ENCODE assay signal across 9 mouse cellular contexts in the genomic region with DNA sequence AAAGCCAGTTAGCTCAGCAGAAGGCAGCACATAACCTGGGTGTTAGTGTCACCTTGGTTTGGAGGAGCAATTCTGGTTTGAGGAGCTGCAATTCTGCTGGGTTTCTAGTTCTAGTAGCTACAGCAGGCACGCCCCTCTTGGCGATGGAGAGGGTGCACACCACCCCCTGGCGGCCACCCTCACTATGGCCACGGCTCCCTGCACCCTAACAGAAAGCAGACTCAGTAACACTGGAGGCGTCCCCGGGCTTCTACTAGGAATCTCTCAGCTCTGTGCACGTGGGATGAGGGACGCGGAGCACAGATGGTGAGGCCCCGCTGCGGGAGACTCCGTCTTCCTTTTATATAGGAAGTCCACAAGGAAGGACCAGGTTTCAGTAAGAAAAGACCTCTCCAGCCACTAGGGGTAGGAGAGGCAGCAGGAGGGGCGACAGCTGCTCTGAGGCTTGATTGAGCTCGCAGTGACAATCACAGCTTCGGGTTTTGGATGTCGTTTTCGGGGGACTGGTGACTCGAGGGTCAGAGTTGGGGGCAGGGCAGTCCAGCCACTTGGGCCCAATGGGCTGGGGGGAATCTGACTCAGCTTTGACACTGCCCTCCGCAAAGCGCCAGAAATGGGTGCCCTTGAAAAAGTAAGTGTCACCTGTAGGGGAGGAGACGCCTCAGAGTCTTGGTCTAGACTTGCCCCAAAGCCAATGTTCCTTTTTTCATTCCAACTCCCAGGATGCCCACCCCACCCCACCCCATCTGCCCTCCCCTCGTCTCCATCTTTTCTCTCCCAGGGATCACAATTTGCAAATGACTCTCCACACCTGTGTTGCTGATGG. TPM values are rescaled to one million over a fixed set of nuclear protein-coding genes. Genes with fewer than 3 reads are reported as not detected.
A peak's percentile ranks its signal among the peaks of the same experiment; 100 is the strongest.
DNase-seq lines count a peak whose midpoint lies in the region; ATAC-seq and TF ChIP-seq lines count a peak whose summit lies in the region.
"Had no signal": no experiment of that assay in that cellular context is flagged by ENCODE, and none has a peak within 500 bp of the region (broad histone marks: within the 10 kb centered on the region; RNA-seq: fewer than 3 reads in every experiment).

No protein-coding gene starts in this region.

- no peaks in the 10 kb centered on the region for H3K36me3 ChIP-seq in CH12.LX (replicated peaks in 1 of 2; ENCODE audit: control insufficient read depth in 1 of 2, insufficient read depth in 1 of 2, low read length in 1 of 2)
- H3K36me3 ChIP-seq in forebrain, embryonic 12.5 days (replicated peaks) = no peaks in the 10 kb centered on the region
- no peaks in the 10 kb centered on the region for H3K36me3 ChIP-seq in heart, postnatal 0 days (replicated peaks; ENCODE audit: control insufficient read depth, insufficient read depth, low read length)
- no peaks in the 10 kb centered on the region for H3K36me3 ChIP-seq in liver, embryonic 15.5 days (replicated peaks)
- no peaks in the 10 kb centered on the region for H3K36me3 ChIP-seq in neural tube, embryonic 12.5 days
- no peaks in the 10 kb centered on the region for H3K36me3 ChIP-seq in stomach, postnatal 0 days (ENCODE audit: control insufficient read depth, insufficient read depth, low read length)

- peak; percentile 77 for TF ChIP-seq RAD21 in CH12.LX (IDR thresholded peaks at IDR 0.05; ENCODE audit: low read depth, low read length)

- no peak overlapping the region for H3K27ac ChIP-seq in CH12.LX (ENCODE audit: insufficient read depth, low read depth)
- H3K27ac ChIP-seq in forebrain, embryonic 12.5 days = no peak overlapping the region
- no peak overlapping the region for H3K27ac ChIP-seq in heart, postnatal 0 days (ENCODE audit: low read depth)
- H3K27ac ChIP-seq in liver, embryonic 15.5 days (replicated peaks) = no peak overlapping the region
- no peak overlapping the region for H3K27ac ChIP-seq in neural tube, embryonic 12.5 days
- H3K27ac ChIP-seq in stomach, postnatal 0 days (replicated peaks) = no peak overlapping the region

- no peak for TF ChIP-seq EP300 in CH12.LX (IDR thresholded peaks at IDR 0.05; ENCODE audit: low read length)
- no peak for TF ChIP-seq EP300 in heart, postnatal 0 days (IDR thresholded peaks at IDR 0.05; ENCODE audit: low read depth)
- TF ChIP-seq EP300 in stomach, postnatal 0 days (optimal IDR thresholded peaks at IDR 0.05) = no peak

- DNase-seq in CH12.LX (ENCODE audit: extremely low read depth) = peak; percentile 57
- peak; percentile 17 for DNase-seq in c-Kit-positive CD71-positive TER-119-negative erythroid progenitor cells, embryonic 14.5 days (ENCODE audit: low read depth)
- DNase-seq in heart, postnatal 0 days (ENCODE audit: low spot score) = peak; percentile 61
- DNase-seq in kidney, postnatal 36 days = peak; percentile 60 to 88
- DNase-seq in stomach, postnatal 0 days (ENCODE audit: low spot score) = peak; percentile 88

- no peak overlapping the region for H3K4me3 ChIP-seq in CH12.LX (replicated peaks in 1 of 3; ENCODE audit: low read depth in 2 of 3, low read length in 2 of 3, poor library complexity in 1 of 3)
- H3K4me3 ChIP-seq in forebrain, embryonic 12.5 days (replicated peaks) = peak overlapping the region; percentile 10; the same call in 1 of the 2 replicates
- 0 out of 2 replicates have a peak overlapping the region, but pooled peaks have one; percentile 19 for H3K4me3 ChIP-seq in heart, postnatal 0 days (ENCODE audit: low read depth, low read length)
- H3K4me3 ChIP-seq in liver, embryonic 15.5 days (replicated peaks) = no peak overlapping the region
- no peak overlapping the region for H3K4me3 ChIP-seq in neural tube, embryonic 12.5 days
- H3K4me3 ChIP-seq in stomach, postnatal 0 days (ENCODE audit: low read depth, low read length) = peak overlapping the region; percentile 13; the same call in 1 of the 2 replicates

- no peaks in the 10 kb centered on the region for H3K9me3 ChIP-seq in CH12.LX (replicated peaks; ENCODE audit: low read length)
- H3K9me3 ChIP-seq in forebrain, embryonic 12.5 days = no peaks in the 10 kb centered on the region
- H3K9me3 ChIP-seq in heart, postnatal 0 days (replicated peaks; ENCODE audit: control insufficient read depth, low read length) = no peaks in the 10 kb centered on the region
- no peaks in the 10 kb centered on the region for H3K9me3 ChIP-seq in liver, embryonic 15.5 days (replicated peaks)
- H3K9me3 ChIP-seq in neural tube, embryonic 12.5 days = no peaks in the 10 kb centered on the region
- no peaks in the 10 kb centered on the region for H3K9me3 ChIP-seq in stomach, postnatal 0 days (ENCODE audit: control insufficient read depth, low read length)

- H3K79me2 ChIP-seq in CH12.LX (replicated peaks; ENCODE audit: control insufficient read depth, extremely low read depth, insufficient read depth, poor library complexity, severe bottlenecking) = no peaks in the 10 kb centered on the region

- dilution Hi-C loops in CH12.LX (cut with MboI; ENCODE audit: extremely low pct_ligation_motif_present, extremely low pct_unique_long_range_greater_than_20kb, low sequenced_read_pairs) = no loop called here

- in situ Hi-C loops in CH12.LX (cut with MboI; ENCODE audit: low pct_ligation_motif_present, low pct_unique_long_range_greater_than_20kb, low sequenced_read_pairs) = no loop called here

- TF ChIP-seq POLR2A in CH12.LX (IDR thresholded peaks at IDR 0.05; ENCODE audit: low read depth, low read length) = no peak

- peaks cover 0 to 5% of the 10 kb centered on the region in 2 experiments; a peak in 3 of 4 replicates for H3K4me1 ChIP-seq in CH12.LX (ENCODE audit: control insufficient read depth in 1 of 2, insufficient read depth in 2 of 2)
- peaks cover 4% of the 10 kb centered on the region; the same call in 1 of the 2 replicates for H3K4me1 ChIP-seq in forebrain, embryonic 12.5 days
- H3K4me1 ChIP-seq in heart, postnatal 0 days (ENCODE audit: control insufficient read depth, insufficient read depth) = no peaks in the 10 kb centered on the region
- 0 out of 2 replicates have a peak, but pooled peaks cover 5% of the 10 kb centered on the region for H3K4me1 ChIP-seq in liver, embryonic 15.5 days (replicated peaks)
- 0 out of 2 replicates have a peak, but pooled peaks cover 4% of the 10 kb centered on the region for H3K4me1 ChIP-seq in neural tube, embryonic 12.5 days
- no peaks in the 10 kb centered on the region for H3K4me1 ChIP-seq in stomach, postnatal 0 days (replicated peaks; ENCODE audit: control insufficient read depth, insufficient read depth)

- H3K27me3 ChIP-seq in CH12.LX (replicated peaks) = peaks cover 84% of the 10 kb centered on the region
- H3K27me3 ChIP-seq in forebrain, embryonic 12.5 days = no peaks in the 10 kb centered on the region
- 0 out of 2 replicates have a peak, but pooled peaks cover 12% of the 10 kb centered on the region for H3K27me3 ChIP-seq in heart, postnatal 0 days (ENCODE audit: control insufficient read depth, insufficient read depth, low read length)
- no peaks in the 10 kb centered on the region for H3K27me3 ChIP-seq in liver, embryonic 15.5 days
- no peaks in the 10 kb centered on the region for H3K27me3 ChIP-seq in neural tube, embryonic 12.5 days (replicated peaks)
- no peaks in the 10 kb centered on the region for H3K27me3 ChIP-seq in stomach, postnatal 0 days (ENCODE audit: control insufficient read depth, insufficient read depth, low read length)

- WGBS in forebrain, embryonic 12.5 days = 17% methylated on average over 22 of the region's 22 CpGs
- 15% methylated on average over 22 of the region's 22 CpGs for WGBS in heart, postnatal 0 days
- 11% methylated on average over 22 of the region's 22 CpGs for WGBS in liver, embryonic 15.5 days (ENCODE audit: insufficient replicate concordance)
- WGBS in neural tube, embryonic 12.5 days = 19% methylated on average over 22 of the region's 22 CpGs
- WGBS in stomach, postnatal 0 days = 16% methylated on average over 22 of the region's 22 CpGs

- ATAC-seq in forebrain, embryonic 12.5 days (ENCODE audit: low FRiP score) = peak; percentile 88
- peak; percentile 86 for ATAC-seq in heart, postnatal 0 days (ENCODE audit: insufficient read depth, low read depth)
- ATAC-seq in liver, embryonic 15.5 days (ENCODE audit: insufficient read depth) = no peak
- ATAC-seq in neural tube, embryonic 12.5 days (ENCODE audit: low FRiP score, low read depth) = peak; percentile 85
- peak; percentile 88 for ATAC-seq in stomach, postnatal 0 days (ENCODE audit: low FRiP score, low TSS enrichment)

- peak; percentile 26 to 88; a peak in 3 of 4 replicates for TF ChIP-seq CTCF in CH12.LX (conservative IDR thresholded peaks at IDR 0.05 in 1 of 2, IDR thresholded peaks at IDR 0.05 in 1 of 2; ENCODE audit: low read depth in 2 of 2, low read length in 2 of 2)
- TF ChIP-seq CTCF in heart, postnatal 0 days (IDR thresholded peaks at IDR 0.05; ENCODE audit: low read depth) = peak; percentile 82
- TF ChIP-seq CTCF in stomach, postnatal 0 days (IDR thresholded peaks at IDR 0.05; ENCODE audit: low read depth) = peak; percentile 90

- peak overlapping the region; percentile 82 for H3K4me2 ChIP-seq in CH12.LX (ENCODE audit: insufficient read depth, low read depth, poor library complexity, severe bottlenecking)
- peak overlapping the region; percentile 47 for H3K4me2 ChIP-seq in forebrain, embryonic 12.5 days
- peak overlapping the region; percentile 56 for H3K4me2 ChIP-seq in heart, postnatal 0 days (ENCODE audit: low read depth, low read length)
- H3K4me2 ChIP-seq in liver, embryonic 15.5 days = peak overlapping the region; percentile 36; the same call in 1 of the 2 replicates
- H3K4me2 ChIP-seq in neural tube, embryonic 12.5 days (replicated peaks) = peak overlapping the region; percentile 50
- peak overlapping the region; percentile 42 for H3K4me2 ChIP-seq in stomach, postnatal 0 days (replicated peaks; ENCODE audit: low read depth)

- peak overlapping the region; percentile 34; the same call in 1 of the 2 replicates for H3K9ac ChIP-seq in CH12.LX (ENCODE audit: insufficient read depth, low read depth)
- H3K9ac ChIP-seq in forebrain, embryonic 12.5 days = 0 out of 2 replicates have a peak overlapping the region, but pooled peaks have one; percentile 21
- no peak overlapping the region for H3K9ac ChIP-seq in heart, postnatal 0 days (replicated peaks; ENCODE audit: low read depth, low read length)
- no peak overlapping the region for H3K9ac ChIP-seq in liver, embryonic 15.5 days
- no peak overlapping the region for H3K9ac ChIP-seq in neural tube, embryonic 12.5 days
- no peak overlapping the region; the same call in 1 of the 2 replicates for H3K9ac ChIP-seq in stomach, postnatal 0 days (ENCODE audit: low read length)

RNA-seq across cellular contexts. Expression of a gene that starts 14.7 kb away (rescaled TPM):
- 0.04 TPM in 1 of 2 replicates, not detected in the other for total RNA-seq in CH12.LX (2012; rRNA removed)
- total RNA-seq in CH12.LX (2014; rRNA removed) = 0.04 TPM in 1 of 2 replicates, not detected in the other
- not detected in 2 replicates for polyA plus RNA-seq in CH12.LX (2012; ENCODE audit: insufficient read length, low read depth)
- 0.78 and 0.91 TPM in 2 replicates for polyA plus RNA-seq in forebrain, embryonic 12.5 days (2016; fragmentation: Nextera tagmentation; extraction: Ambion mirVana)
- total RNA-seq in heart, postnatal 0 days (2014; rRNA removed; ENCODE audit: low replicate concordance) = 0.19 and 0.88 TPM in 2 replicates
- polyA plus RNA-seq in heart, postnatal 0 days (2015; fragmentation: Nextera tagmentation; extraction: Ambion mirVana) = 0.15 and 0.25 TPM in 2 replicates
- polyA plus RNA-seq in liver, embryonic 15.5 days (2015; fragmentation: Nextera tagmentation; extraction: Ambion mirVana) = 0.40 and 0.64 TPM in 2 replicates
- 1.6 TPM in 2 replicates for polyA plus RNA-seq in neural tube, embryonic 12.5 days (2016; fragmentation: Nextera tagmentation; extraction: Ambion mirVana)
- 0.12 and 0.18 TPM in 2 replicates for polyA plus RNA-seq in stomach, postnatal 0 days (2015; fragmentation: Nextera tagmentation; extraction: Ambion mirVana)

RNA-seq across cellular contexts. Expression of a gene that starts 29.8 kb away (rescaled TPM):
- total RNA-seq in CH12.LX (2012; rRNA removed) (not detected in 2 replicates), CH12.LX (2014; rRNA removed) (not detected in 2 replicates)
- polyA plus RNA-seq in CH12.LX (2012; ENCODE audit: insufficient read length, low read depth) = not detected in 2 replicates
- polyA plus RNA-seq in forebrain, embryonic 12.5 days (2016; fragmentation: Nextera tagmentation; extraction: Ambion mirVana) = 0.17 TPM in 1 of 2 replicates, not detected in the other
- total RNA-seq in heart, postnatal 0 days (2014; rRNA removed; ENCODE audit: low replicate concordance) = not detected in 2 replicates
- not detected in 2 replicates for polyA plus RNA-seq in heart, postnatal 0 days (2015; fragmentation: Nextera tagmentation; extraction: Ambion mirVana)
- 0.16 TPM in 1 of 2 replicates, not detected in the other for polyA plus RNA-seq in liver, embryonic 15.5 days (2015; fragmentation: Nextera tagmentation; extraction: Ambion mirVana)
- polyA plus RNA-seq in neural tube, embryonic 12.5 days (2016; fragmentation: Nextera tagmentation; extraction: Ambion mirVana) = 0.32 TPM in 1 of 2 replicates, not detected in the other
- 0.05 TPM in 1 of 2 replicates, not detected in the other for polyA plus RNA-seq in stomach, postnatal 0 days (2015; fragmentation: Nextera tagmentation; extraction: Ambion mirVana)
- polyA plus RNA-seq: large intestine, adult 2 months had no signal

RNA-seq across cellular contexts. Expression of a gene that starts 29.9 kb away (rescaled TPM):
- total RNA-seq in CH12.LX (2012; rRNA removed) (not detected in 2 replicates), CH12.LX (2014; rRNA removed) (not detected in 2 replicates)
- polyA plus RNA-seq in CH12.LX (2012; ENCODE audit: insufficient read length, low read depth) = 0.25 TPM in 1 of 2 replicates, not detected in the other
- polyA plus RNA-seq in forebrain, embryonic 12.5 days (2016; fragmentation: Nextera tagmentation; extraction: Ambion mirVana) = 0.19 and 0.42 TPM in 2 replicates
- total RNA-seq in heart, postnatal 0 days (2014; rRNA removed; ENCODE audit: low replicate concordance) = not detected in 2 replicates
- 0.05 and 0.10 TPM in 2 replicates for polyA plus RNA-seq in heart, postnatal 0 days (2015; fragmentation: Nextera tagmentation; extraction: Ambion mirVana)
- polyA plus RNA-seq in liver, embryonic 15.5 days (2015; fragmentation: Nextera tagmentation; extraction: Ambion mirVana) = 0.13 TPM in 1 of 2 replicates, not detected in the other
- 0.42 and 0.80 TPM in 2 replicates for polyA plus RNA-seq in neural tube, embryonic 12.5 days (2016; fragmentation: Nextera tagmentation; extraction: Ambion mirVana)
- polyA plus RNA-seq in stomach, postnatal 0 days (2015; fragmentation: Nextera tagmentation; extraction: Ambion mirVana) = 50.9 and 58.2 TPM in 2 replicates

RNA-seq across cellular contexts. Expression of a gene that starts 31.1 kb away (rescaled TPM):
- total RNA-seq in CH12.LX (2012; rRNA removed) (0.30 TPM in 1 of 2 replicates, not detected in the other), CH12.LX (2014; rRNA removed) (not detected in 2 replicates)
- not detected in 2 replicates for polyA plus RNA-seq in CH12.LX (2012; ENCODE audit: insufficient read length, low read depth)
- 22.1 and 22.6 TPM in 2 replicates for polyA plus RNA-seq in forebrain, embryonic 12.5 days (2016; fragmentation: Nextera tagmentation; extraction: Ambion mirVana)
- total RNA-seq in heart, postnatal 0 days (2014; rRNA removed; ENCODE audit: low replicate concordance) = 17.9 and 18.5 TPM in 2 replicates
- polyA plus RNA-seq in heart, postnatal 0 days (2015; fragmentation: Nextera tagmentation; extraction: Ambion mirVana) = 5.3 and 6.4 TPM in 2 replicates
- 1.3 and 1.8 TPM in 2 replicates for polyA plus RNA-seq in liver, embryonic 15.5 days (2015; fragmentation: Nextera tagmentation; extraction: Ambion mirVana)
- polyA plus RNA-seq in neural tube, embryonic 12.5 days (2016; fragmentation: Nextera tagmentation; extraction: Ambion mirVana) = 23.8 and 26.6 TPM in 2 replicates
- polyA plus RNA-seq in stomach, postnatal 0 days (2015; fragmentation: Nextera tagmentation; extraction: Ambion mirVana) = 4.0 and 5.7 TPM in 2 replicates

RNA-seq across cellular contexts. Expression of a gene that starts 43.0 kb away (rescaled TPM):
- total RNA-seq in CH12.LX (2012; rRNA removed) (7.3 and 8.9 TPM in 2 replicates), CH12.LX (2014; rRNA removed) (3.9 and 6.0 TPM in 2 replicates)
- polyA plus RNA-seq in CH12.LX (2012; ENCODE audit: insufficient read length, low read depth) = 17.4 and 26.5 TPM in 2 replicates
- 47.1 and 50.3 TPM in 2 replicates for polyA plus RNA-seq in forebrain, embryonic 12.5 days (2016; fragmentation: Nextera tagmentation; extraction: Ambion mirVana)
- 214 and 322 TPM in 2 replicates for total RNA-seq in heart, postnatal 0 days (2014; rRNA removed; ENCODE audit: low replicate concordance)
- polyA plus RNA-seq in heart, postnatal 0 days (2015; fragmentation: Nextera tagmentation; extraction: Ambion mirVana) = 328 and 348 TPM in 2 replicates
- polyA plus RNA-seq in liver, embryonic 15.5 days (2015; fragmentation: Nextera tagmentation; extraction: Ambion mirVana) = 20.2 and 23.5 TPM in 2 replicates
- polyA plus RNA-seq in neural tube, embryonic 12.5 days (2016; fragmentation: Nextera tagmentation; extraction: Ambion mirVana) = 69.2 and 74.4 TPM in 2 replicates
- polyA plus RNA-seq in stomach, postnatal 0 days (2015; fragmentation: Nextera tagmentation; extraction: Ambion mirVana) = 183 and 186 TPM in 2 replicates

Comparison
In these comparisons a context has a peak if more than half of its experiments do, and no peak if none do; other contexts are left out.
1. DNase-seq: peak in every context shown above with its lines; median percentile 88 in stomach, postnatal 0 days; 74 in kidney, postnatal 36 days; 61 in heart, postnatal 0 days; 57 in CH12.LX; 17 in c-Kit-positive CD71-positive TER-119-negative erythroid progenitor cells, embryonic 14.5 days.
2. H3K4me3 ChIP-seq: peak in forebrain, embryonic 12.5 days (single experiment), heart, postnatal 0 days (single experiment) and stomach, postnatal 0 days (single experiment); none in CH12.LX (0 of 3), liver, embryonic 15.5 days (single experiment) and neural tube, embryonic 12.5 days (single experiment).
3. H3K9ac ChIP-seq: peak in CH12.LX (single experiment) and forebrain, embryonic 12.5 days (single experiment); none in heart, postnatal 0 days (single experiment), liver, embryonic 15.5 days (single experiment), neural tube, embryonic 12.5 days (single experiment) and stomach, postnatal 0 days (single experiment).
4. RNA of a gene that starts 29.9 kb away (polyA plus RNA-seq): 50.9 to 58.2 TPM in stomach, postnatal 0 days; 0.42 to 0.80 TPM in neural tube, embryonic 12.5 days, 0.19 to 0.42 TPM in forebrain, embryonic 12.5 days, 0.05 to 0.10 TPM in heart, postnatal 0 days, 0.13 TPM in liver, embryonic 15.5 days and 0.25 TPM in CH12.LX; every median in the first group is over 10 times any median in the second.
5. Peak in every context shown above with its lines, with median percentiles within 50 percentile points of each other: H3K4me2 ChIP-seq and CTCF ChIP-seq.